Mouse (Mus musculus) retina, adult 2 months (tissue): ENCODE data around the gene Sirt3.
"Not testable (repeated sequence)": the region's sequence is repeated elsewhere in the genome, so short reads cannot be mapped to it uniquely, and the experiment has no call there.

Experiments
- DNase-seq: peaks from one replicate; pipeline ENCODE4 v3.0.0-alpha.2; 2012; ENCODE audit warnings: low read depth, low spot score

Gene Sirt3

DNA sequence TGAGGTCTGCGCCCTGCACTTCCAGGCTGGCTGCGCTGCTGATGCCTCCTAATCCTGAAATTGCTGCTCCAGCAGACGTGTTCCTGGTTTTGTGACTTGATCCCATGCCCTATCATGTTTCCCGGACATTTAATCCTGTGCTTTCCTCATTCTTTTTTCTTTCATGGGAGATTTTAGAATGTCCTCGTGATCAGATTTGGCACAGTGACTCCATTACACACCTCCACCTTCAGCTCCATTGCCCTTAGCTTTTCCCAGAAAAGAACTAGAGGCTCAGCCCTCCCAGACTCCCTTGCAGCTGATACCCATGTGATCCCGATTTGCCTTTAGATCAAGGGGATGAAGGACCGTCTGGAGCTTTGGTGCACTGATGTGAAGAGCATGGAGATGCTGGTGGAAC is 15.8 kb upstream of the Sirt3 start:
- no peak for DNase-seq

DNA sequence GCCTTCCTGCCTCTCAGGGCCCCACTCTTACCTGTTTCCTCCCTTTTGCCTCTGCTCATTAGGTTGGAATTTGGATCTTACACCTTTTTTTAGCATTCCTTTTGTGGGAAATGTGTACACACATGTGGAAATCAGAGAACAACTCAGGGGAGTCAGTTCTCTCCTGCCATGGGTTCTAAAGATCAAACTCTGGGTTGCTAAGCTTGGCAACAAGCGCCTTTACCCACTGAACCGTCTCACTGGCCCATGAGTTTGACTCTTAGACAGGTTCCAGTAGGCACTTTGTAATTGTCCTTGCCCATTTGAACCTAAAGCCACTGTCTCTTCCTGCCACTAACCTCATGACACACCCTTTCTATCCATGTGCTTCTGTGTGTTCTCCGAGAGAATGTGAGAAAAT is 12.5 kb upstream of the Sirt3 start:
- no peak for DNase-seq

DNA sequence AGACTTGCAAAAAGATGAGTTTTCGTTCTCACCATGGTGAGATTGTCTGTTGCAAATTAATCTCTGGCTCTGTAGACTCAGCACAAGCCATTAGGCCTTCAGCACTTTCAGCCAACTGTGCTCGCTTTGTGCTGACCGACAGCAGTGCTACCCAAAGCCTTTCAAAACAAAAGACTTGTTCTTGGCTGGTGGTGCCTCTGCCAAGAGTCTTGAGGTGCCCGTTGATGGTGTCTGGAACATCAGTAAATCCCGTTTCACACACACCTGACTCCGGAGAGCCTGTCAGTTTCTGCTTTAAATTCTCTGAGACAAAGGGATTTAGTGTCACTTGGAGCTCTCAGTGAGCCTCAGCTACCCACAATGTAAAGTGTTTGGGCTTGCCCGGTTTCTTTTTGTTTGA is 11.9 kb upstream of the Sirt3 start:
- DNase-seq, result no peak

DNA sequence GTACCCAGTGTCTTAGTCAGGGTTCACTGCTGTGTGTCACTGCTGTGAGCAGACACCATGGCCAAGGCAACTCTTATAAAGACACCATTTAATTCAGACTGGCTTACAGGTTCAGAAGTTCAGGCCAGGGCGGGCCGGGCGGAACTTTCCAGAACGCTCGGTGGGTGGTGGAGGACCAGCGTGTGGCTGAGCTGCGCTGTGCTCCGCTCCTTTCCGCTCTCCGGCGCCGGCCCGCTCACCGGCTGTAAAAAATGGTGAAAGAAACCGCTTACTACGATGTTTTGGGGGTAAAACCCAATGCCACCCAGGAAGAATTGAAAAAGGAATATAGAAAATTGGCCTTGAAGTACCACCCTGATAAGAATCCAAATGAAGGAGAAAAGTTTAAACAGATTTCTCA is 8.5 kb upstream of the Sirt3 start:
- DNase-seq, result not testable (repeated sequence)

DNA sequence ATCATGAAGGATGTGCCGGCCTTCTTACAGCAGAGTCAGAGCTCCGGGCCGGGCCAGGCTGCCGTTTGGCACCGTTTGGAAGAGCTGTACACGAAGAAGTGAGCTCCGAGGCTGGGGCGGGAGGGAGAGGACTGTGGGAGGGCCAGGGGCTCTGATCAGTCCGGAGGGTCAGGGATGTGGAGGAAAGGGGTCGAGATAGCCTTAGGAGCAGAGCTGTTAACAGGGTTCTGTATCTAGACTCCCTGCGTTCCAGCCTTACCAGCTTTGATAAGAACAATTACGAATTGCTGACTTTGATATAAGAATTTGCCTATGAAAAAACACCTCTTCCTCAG is 327 bp upstream of the Sirt3 start:
- no peak for DNase-seq

DNA sequence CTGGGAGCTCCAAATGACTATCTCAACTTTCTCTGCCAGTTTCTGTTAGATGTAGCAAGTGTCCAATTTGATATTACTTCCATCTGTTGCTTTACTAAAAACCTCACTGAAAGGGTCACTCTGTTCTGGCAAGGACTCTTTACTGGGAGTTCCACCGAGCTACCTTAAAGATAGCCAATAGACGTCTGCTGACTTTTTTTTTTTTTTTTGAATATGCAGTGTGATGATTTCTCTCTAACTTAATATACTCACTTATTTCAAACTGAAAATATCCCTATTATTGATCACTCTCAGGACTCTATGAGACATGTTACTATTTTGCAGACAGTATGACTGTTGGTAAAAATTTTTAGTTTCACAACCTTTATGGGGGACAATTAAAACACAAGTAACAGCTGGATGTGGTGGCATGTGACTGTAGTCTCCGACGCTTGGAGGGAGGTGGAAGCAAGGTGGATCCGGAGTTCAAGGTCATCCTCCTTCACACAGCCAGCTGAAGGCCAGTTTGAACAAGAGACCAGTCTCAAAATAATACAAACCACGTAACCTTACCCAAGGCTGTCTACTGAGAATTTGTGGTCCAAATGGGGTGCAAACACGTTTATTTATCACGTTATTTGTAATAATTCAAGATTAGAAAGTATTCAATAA is 1.1 kb downstream of the Sirt3 start:
- DNase-seq, result no peak

DNA sequence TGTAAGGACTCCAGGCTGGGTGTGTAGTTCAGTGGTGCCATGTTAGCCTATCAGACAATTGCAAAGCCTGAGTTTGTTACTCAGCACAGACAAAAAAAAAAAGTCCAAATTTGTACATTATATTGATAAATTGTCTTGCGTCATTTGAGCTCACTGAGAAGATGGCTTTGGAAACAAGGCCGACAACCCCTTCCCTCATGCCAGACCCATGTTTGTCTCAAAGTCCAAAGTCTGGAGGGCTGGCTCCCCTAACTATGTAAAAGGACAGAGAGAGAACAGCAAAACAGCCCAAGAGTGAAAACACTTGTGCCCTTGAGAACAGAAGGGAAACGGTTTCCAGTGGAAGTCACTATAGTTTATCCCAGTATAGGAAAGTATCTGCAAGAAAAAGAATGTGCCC is 1.7 kb downstream of the Sirt3 start:
- no peak for DNase-seq

DNA sequence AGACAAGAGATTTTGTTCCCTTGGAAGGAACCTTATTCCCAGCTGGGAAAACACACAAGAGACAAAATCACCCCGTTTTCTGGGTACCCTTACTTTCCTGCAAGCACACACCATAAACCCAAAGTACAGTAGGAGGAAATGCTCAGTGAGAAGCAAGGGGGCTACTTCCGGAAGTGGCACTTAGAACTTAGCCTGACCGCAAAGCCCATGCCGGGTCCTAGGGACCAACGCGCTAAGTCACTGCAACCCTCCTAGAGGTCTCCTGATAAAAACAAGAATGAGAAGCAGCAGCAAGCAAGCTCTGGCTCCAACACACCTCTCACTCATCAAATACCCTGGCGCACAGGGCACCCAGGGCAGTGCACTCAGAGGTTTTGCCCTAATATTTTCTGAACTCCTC is 2.8 kb downstream of the Sirt3 start:
- no peak for DNase-seq

DNA sequence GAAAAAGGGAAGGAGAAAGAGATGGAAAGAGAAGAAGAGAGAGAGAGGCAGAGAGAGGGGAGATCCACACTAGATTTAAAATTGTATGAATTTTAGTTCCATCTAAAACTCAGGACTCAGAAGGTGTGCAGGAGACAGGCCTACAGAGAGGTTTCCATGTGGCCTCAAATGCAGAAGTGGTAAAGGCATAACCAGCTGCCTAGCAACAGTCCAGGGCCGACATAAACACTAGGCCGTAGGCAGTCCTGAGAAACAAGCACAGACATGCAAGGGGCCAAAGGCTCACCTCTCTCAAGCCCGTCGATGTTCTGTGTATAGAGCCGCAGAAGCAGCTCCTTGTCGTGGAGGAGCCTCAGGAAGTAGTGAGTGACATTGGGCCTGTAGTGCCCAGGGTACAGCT is 4.7 kb downstream of the Sirt3 start:
- no peak for DNase-seq

DNA sequence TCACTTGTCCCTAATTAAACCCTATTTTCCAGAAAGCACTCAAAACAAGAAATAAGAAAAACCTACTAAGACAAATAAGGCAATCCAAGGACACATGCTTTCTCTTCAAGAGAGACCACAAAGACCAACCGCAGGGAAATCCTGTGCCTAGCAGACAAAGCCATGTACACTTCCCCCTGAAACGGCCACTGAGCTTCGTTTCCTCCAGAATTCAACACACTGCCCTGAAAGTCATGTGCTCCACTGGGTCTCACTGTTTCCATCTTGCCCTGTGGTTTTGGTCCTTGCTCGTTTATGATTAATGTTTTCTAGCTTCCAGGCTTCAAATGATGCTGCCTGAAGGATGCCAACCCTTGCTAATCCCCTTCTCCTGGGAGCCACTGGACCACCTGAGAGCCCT is 7.9 kb downstream of the Sirt3 start:
- DNase-seq, result no peak

DNA sequence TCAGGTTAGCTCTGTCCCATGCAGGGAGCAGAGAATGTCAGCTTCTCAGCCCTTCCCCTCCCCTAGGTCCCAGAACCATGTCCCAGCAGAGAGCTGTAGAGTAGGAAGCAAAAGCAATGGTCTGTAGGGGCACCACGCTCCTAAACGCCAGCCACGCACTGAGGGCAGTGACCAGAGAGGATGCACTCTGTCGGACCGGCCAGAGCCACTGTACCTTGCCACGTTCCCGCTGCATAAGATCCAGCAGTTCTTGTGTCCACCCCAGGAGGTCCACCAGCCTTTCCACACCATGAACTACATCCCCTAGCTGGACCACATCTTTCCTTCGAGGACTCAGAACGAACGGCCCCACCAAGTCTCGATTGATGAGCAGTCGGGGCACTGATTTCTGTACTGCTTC is 17.3 kb downstream of the Sirt3 start:
- no peak for DNase-seq

DNA sequence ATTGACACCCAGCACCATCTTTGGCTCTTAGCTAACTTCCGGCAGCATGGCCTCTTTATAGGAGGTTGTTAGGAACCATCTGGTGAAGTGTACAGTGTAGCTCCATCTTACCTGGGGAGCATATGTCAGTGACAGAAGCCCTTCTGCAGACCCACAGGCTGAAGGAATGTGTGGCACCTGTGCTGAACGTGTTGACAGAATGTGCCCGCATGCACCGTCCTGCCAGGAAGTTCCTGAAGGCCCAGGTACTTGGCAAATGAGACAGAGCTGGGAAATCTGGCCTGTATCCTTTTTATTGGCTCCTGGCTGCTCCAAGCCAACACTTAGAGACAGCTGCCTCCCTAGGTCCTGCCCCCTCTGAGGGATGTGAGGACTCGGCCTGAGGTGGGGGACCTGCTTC is 21.4 kb downstream of the Sirt3 start:
- DNase-seq, result no peak

DNA sequence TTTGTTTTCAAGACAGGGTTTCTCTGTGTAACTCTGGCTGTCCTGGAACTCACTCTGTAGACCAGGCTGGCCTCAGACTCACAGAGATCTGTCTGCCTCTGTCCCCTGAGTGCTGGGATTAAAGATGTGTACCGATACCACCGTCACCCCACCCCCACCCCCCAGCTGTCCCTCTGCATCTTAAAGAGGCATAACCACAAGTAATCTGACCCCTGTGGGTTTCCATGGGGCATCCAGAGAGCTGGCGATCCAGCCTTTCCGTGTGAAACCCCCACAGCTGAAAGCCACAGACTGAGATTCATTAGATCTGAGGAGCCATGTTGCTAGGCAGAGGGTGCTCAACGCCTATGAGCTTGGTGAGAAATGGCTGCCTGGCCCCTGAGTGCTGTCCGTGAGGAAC is 22.1 kb downstream of the Sirt3 start:
- no peak for DNase-seq

DNA sequence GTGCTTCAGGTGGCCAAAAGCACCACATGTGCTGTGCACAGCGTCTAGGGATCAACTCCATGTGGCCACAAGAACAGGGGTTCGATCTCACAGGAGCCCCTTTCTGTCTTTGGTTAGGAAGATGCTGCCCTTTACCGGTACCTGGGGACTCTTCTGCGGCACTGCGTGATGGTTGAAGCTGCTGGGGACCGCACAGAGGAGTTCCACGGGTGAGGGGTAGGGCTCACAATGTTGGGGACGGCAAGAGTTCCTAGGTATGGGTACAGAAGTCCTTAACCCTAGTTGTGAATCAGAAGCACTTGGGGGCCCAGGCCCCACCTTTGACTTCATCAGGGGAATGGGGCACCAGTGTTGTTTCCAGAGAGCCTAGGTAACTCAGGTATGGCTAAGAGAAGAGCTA is 23.4 kb downstream of the Sirt3 start:
- DNase-seq, result no peak

DNA sequence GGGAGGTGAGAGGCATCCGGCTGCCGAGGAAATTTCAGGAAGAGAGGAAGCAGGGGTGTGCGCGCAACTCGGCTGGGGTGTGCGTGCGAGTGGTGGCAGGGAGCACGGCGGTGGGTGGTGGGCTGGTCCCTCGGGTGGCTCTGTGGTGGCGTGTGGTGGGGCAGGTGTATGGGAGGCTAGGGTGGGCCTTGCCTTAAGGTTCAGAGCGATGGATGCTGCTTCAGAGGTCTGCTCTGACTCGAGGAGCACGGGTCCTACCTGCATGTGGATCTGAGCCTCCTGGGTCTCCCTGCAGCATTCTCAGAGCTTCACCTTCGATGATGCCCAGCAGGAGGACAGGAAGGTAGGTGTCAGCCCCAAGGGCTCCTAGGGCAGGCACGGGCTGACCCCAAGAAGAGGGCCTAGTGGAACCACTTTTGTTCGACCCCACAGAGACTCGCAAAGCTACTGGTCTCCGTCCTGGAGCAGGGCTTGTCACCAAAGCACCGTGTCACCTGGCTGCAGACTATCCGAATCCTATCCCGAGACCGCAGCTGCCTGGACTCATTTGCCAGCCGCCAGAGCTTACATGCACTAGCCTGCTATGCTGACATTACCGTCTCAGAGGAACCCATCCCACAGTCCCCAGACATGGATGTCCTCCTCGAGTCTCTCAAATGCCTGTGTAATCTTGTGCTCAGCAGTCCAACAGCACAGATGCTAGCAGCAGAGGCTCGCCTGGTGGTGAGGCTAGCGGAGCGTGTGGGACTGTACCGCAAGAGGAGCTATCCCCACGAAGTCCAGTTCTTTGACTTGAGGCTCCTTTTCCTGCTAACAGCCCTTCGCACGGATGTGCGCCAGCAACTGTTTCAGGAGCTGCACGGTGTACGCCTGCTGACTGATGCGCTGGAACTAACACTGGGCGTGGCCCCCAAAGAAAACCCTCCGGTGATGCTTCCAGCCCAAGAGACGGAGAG is 24.3 kb downstream of the Sirt3 start, which contains the start of gene Bet1l:
Gene Bet1l, minus strand, starts transcription at position 28 of the 956 bp plus-strand sequence.
- no peak for DNase-seq

DNA sequence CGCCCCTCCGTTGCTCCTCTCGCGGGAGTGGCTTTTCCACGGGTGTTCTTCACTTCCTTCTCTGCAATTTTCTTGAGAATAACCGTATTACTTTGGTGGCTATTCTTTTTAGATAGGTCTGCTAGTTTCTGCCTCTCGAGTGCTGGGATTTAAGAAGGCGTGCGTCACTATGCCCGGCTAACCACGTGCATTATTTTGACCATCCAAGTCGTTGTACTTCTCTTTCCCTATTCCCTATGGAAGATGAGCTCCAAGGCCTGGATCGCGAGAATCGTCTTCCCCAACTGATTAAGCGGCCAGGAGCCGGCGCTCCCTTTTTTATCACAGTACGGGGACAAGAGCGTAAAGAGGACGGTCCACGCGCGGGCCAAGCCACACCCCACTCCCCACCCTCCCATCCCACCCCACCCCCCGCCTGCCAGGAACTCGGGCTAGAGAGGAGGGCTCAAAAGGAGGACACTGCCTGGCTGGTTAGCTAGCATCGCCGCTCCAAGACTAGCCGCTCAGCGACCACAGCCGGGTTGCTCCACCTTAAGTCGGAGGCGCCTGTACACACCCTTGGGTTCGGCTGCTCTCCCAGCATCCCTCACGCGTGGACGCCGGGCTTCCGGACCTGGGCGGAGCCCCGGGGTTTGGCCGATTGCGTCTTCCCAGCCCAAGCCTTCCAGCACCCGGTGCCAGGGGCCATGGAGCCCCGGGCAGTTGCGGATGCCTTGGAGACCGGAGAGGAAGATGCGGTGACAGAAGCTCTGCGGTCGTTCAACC is 25.1 kb downstream of the Sirt3 start, which contains the start of gene Ric8a:
Gene Ric8a, plus strand, starts transcription at position 173 of the 765 bp plus-strand sequence.
- DNase-seq, result no peak

DNA sequence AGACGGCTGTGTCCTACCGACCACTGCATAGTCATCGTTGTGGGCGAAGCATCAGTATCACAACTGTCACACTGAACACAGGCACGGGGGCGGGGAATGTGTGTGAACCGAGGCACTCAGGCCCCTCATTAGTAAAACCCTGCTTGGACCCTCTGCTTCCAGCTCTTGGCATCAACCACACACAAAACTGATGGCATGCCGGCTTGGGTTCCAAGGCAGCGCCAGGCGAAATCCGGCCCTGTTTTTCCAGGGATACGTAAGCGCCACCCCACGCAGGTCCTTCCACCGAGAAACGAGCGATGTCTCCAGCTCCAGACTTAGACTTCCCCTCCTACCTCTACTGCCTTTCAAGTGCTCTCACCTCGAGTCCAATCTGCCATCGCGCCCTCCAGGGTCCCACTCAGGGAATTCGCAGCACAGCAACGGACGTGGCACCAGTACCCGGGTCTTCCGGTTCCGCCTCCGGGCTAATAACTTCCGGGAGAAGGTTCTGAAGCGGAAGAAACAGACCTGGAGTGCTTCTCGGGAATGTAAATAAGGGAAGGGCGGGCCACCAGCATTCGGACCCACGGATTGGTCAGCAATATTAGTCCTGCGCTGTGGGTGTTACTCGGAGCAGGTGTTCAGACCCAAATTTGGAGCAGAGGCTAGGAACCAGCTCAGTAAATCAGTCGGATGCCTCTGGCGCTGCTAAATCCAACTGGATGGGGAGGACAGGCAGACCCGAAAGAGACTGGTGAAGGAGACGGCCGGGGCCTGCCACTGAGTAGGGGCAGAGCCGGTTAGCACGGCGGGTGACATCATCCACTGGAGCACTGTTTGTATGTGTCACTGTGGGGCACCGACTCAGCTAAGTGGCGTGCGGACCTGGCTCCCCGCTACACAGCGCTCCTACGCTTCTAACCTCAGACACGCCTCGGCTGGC is 26.0 kb downstream of the Sirt3 start, which contains the start of gene Gm45785:
Gene Gm45785, minus strand, starts transcription at position 472 of the 925 bp plus-strand sequence.
- peak; percentile 73 for DNase-seq

DNA sequence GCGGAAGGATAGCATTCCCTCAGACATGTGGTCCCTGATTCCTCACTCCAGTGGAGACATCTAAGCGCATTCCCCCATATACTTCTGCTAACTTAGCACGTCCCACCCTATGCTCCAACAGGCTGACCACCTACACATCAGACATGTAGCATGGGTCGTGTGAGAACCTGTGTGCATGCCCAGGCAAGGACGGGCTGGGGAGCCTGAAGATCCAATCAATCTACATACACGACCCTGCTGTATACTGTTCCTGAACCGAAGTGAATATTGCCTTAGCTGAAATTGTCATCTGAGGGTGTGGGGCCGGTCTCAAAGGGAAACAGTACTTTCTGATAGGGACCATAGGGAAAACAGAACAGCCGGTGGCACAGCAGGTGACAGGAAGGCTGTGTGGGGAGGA is 26.9 kb downstream of the Sirt3 start:
- no peak for DNase-seq

DNA sequence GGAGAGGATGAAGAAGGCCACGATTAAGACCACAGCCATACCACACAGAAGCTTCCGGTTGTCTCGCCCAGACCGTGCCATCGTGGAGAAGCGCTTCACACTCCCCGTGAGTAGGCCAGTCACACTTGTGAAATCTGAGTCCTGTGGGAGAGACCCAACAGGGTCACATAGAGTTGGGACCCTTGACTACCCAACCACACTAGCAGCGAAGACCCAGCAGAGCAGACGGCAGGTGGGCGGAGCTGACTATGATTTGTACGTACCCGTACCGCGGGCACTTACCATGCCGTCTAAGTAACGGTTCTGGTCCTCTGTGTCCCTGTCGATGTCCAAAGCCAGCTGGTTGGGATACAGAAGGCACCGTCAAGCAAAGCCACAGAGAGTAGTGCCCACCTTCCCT is 27.6 kb downstream of the Sirt3 start:
- DNase-seq, result no peak

DNA sequence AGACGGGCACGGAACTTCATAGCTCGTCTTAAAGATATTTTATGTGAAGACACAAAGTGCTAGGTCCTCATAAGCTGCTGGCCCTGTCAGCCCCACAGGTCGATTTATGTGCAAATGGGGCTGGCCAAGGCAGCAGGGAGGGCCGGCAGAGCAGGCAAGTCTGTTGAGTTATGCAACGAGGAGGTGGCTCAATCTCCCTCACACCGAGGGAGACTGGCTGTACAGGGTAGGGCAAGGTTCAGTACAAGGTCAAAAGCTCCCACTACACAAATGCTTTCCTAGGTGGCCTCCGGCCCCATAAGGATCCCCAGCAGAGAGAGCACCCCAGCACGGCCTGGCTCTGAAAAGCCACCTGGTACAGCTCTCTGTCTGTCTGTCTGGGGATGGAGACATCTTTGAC is 28.7 kb downstream of the Sirt3 start:
- no peak for DNase-seq

DNA sequence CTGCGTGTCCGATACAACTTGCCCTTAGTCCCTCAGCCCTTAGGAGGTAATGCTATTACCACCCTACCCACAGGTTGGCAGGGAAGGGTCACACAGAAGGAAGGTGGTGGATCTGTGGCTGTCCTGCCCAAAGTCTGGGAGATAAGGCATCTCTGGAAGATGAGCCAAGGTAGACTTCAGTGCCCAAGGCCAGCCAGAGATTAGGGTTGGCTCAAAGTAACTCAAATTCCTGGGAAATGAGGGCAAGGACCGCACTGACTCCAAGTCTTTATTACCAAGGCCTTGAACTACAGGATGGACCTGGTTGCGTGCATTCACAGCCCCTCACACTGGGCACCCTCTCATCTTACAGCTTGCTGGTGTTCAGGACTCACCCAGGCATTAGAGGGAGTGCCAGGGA is 30.2 kb downstream of the Sirt3 start:
- DNase-seq, result no peak
